Mouse (Mus musculus): ENCODE results near the gene Ms4a4b. TPM values are rescaled to one million over a fixed set of nuclear protein-coding genes. Genes with fewer than 3 reads are reported as not detected.
"Not testable (repeated sequence)": the region's sequence is repeated elsewhere in the genome, so short reads cannot be mapped to it uniquely, and the experiment has no call there.

Ms4a4b gene
- total RNA-seq, 2 experiments from 2014 or later = 6.5 to 7.5 TPM

DNA sequence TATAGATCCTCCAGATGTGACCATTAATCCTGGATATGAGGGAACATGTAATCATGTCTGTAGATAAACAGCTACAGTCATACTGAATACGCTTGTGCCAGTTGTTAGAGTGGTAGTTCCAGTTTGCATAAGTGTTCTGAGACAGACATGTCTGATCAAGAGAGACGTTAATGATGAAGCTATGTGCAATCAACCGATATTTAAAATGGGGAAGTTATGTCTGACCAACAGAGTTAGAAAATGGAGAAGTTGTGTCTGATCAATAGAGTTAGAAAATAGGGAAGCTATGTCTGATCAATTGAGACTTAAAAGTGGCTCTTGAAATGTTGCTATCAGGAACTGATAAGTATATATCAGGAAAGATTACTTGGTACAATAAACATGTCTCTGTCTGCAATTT, 41.9 kb downstream of the Ms4a4b start:
- ATAC-seq (replicated peaks; ENCODE audit: low FRiP score, poor library complexity, severe bottlenecking) = no peak

DNA sequence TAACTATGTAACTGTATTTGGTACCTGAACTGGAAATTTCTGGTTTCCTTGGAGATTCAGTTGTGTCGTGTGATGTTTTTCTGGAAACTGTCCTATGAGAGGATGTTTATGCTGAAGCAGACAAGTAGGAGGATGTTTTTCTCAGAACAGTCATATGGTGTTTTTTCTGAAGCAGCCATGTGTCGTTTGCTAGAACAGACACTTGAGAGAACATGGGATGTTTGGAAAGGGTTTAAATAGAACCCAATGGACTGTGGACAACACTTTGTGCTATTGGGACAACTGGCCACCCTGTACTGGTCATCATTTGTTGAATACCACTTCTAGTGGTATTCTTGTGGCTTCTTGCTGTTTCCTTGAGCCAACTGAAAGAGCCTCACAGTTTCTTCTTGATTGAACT, 42.4 kb downstream of the Ms4a4b start, which contains the start of gene Gm8369:
Gm8369 (plus strand) TSS at position 193 of the 400 bp plus-strand sequence.
- no peak for ATAC-seq (replicated peaks; ENCODE audit: low FRiP score, poor library complexity, severe bottlenecking)

DNA sequence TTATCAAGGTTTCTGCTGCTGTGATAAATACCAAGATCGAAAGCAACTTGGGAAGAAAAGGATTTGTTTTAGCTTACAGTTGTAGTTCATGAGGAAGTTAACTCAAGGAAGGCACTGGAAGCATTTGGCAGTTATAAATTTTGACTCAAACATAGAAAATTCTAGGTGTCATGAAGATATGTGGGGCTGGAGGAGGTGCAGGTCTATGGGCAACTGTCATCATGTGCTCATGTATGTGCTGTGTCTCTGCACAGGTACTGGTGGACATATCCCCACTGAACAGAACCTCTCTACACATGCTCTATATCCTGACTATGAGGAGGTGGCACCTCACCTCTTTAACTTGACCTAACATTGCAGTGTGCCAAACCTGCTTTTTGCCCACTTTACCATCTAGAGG, 43.2 kb downstream of the Ms4a4b start:
- ATAC-seq (replicated peaks; ENCODE audit: low FRiP score, poor library complexity, severe bottlenecking) = no peak

DNA sequence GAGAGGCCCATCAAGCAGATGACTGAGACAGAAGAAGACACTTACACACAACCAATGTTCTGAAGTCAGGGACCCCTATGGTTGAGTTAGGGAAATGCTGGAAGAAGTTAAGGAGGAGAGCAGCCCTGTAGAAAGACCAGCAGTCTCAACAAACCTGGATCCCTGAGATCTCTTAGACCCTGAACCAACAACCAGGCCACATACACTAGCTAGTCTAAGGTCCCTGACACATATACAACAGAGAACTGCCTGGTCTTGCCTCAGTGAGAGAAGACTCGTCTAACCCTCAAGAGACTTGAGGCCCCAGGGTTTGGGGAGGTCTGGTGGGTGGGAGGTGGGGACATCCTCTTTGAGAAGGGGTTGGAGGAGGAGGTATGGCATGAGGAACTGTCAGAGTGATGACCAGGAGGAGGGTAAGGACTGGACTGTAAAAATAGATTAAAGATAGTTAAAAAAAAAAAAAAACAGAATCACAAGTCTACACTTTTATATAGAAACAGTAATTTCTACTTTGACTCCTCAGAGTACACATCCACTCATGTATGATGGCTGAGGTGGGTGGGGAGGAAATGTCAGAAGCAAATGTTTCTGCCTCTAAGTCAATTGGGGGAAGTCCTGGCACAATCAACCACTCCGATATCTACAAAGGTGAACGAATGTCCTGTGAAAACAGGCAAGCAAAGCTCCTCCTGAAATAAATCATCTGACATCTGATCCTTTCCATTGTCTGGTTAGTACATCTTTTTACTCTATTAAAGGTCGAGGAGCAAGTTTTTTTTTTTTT, 48.2 kb downstream of the Ms4a4b start:
- ATAC-seq (replicated peaks; ENCODE audit: low FRiP score, poor library complexity, severe bottlenecking) = no peak

DNA sequence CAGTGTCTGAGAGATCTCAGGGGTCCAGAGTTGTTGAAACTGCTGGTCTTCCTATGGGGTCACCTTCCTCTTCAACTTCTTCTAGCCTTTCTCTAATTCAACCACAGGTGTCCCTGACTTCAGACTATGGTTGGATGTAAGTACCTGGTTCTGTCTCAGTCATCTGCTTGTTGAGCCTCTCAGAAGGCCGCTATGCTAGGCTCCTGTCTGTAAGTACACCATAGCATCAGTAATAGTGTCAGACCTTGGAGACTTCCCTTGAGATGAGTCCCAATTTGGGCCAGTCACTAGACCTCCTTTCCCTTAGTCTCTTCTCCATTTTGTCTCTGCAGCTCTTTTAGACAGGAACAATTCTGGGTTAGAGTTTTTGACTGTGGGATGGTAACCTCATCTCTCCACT, 49.3 kb downstream of the Ms4a4b start:
- ATAC-seq (replicated peaks; ENCODE audit: low FRiP score, poor library complexity, severe bottlenecking) = no peak

DNA sequence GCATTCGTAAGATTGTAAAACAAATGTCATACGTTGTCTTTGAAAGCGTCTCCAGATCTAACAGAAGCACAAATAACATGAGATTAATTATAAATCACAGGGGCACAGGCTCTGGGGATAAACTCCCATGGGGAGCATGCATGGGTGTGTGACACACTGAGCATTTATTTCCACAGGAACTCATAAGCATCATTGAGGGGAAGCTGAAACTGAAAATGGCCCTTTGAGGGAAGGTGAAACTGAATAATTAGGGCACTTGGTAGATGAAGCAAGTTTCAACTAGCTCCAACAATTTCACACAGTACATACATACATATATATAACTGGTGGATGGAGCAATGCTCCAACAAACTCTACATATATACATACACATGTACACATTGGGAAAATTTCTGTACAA, 51.2 kb downstream of the Ms4a4b start:
- ATAC-seq (replicated peaks; ENCODE audit: low FRiP score, poor library complexity, severe bottlenecking) = no peak

DNA sequence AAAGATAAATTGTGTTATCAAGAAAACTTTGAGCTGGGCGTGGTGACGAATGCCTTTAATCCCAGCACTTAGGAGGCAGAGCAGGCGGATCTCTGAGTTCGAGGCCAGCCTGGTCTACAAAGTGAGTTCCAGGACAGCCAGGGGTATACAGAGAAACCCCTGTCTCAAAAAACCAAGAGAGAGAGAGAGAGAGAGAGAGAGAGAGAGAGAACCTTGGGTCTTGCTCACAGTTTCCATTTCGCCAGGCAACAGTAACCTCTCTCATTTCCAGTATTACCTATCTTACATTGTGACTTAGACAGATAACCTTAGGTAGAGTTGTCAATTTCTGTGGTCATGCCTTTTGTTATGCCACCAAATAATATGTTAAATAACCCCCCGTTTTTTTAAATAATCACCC, 53.0 kb downstream of the Ms4a4b start:
- ATAC-seq (replicated peaks; ENCODE audit: low FRiP score, poor library complexity, severe bottlenecking) = no peak

DNA sequence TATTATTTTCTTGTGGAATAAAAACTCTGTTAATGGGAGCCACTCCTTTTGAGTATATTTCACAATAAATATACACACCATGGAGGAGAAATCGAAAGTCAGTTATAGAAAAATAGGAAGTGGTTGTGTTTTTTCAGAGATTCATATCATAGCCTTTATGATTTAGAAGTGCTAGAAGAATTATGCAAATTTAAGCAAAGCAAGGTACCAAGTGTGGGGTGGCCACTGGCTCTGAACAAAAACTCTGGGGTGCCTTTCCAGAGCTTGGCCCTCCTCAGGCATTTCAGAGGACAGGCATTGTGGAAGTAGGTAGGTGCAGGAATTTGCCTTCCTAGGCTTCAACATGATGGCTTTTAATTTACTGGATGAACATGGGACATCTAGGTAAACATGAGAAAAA, 53.9 kb downstream of the Ms4a4b start:
- not testable (repeated sequence) for ATAC-seq (replicated peaks; ENCODE audit: low FRiP score, poor library complexity, severe bottlenecking)

DNA sequence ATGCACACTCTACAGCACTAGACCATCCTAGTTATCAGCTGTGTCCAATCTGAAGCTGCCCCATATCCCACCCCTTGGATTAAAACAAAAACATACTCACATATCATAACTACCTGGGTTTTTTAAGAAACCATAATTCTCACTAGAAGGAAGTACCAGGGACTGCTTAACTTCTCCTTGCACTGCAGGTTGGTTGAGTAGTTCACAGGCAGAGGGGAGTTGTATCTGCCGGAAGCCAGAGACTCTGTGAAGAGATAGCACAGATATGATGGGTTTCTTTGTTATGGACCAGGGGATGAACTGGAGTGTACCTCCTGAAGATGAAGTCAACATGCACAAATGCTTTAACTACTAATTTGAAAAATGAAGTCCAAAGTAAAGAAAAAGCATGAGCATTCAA, 57.4 kb downstream of the Ms4a4b start:
- no peak for ATAC-seq (replicated peaks; ENCODE audit: low FRiP score, poor library complexity, severe bottlenecking)

DNA sequence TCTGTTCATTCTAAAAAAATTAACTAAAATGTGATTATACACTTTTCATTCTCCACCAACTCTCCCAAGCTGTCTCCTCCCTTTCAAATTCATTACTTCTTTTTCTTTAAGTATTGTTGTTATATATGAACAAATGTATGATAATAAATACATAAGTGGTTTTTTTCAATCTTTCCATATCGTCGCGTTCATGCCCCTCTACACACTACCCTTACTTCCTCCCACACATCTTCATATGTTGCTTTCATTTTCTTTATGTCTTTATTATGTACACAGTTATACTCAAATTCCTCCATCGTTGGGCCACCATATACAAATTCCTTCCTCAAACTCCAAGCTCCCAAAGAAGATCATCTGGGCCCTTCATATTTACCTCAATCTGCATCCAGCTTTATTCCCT, 58.0 kb downstream of the Ms4a4b start:
- ATAC-seq (replicated peaks; ENCODE audit: low FRiP score, poor library complexity, severe bottlenecking) = no peak

DNA sequence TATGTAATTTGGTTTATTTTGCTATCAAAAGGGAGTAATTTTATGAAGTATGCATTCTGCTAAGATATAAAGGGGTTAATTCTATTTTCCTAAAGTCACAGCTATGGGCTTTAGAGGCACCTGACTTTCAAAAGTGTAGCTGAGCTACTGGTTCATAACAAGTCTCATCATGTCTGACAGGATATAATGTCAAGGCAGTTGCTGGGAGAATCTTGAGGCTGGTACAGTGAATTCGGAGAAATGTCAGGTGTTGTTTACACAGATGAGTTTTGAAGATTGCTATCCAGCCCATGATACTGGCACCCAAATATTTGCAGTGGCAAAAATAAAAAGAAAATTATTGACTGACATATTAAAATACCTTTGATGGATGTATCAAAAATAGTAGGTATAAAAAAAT, 61.5 kb downstream of the Ms4a4b start:
- ATAC-seq (replicated peaks; ENCODE audit: low FRiP score, poor library complexity, severe bottlenecking) = no peak

DNA sequence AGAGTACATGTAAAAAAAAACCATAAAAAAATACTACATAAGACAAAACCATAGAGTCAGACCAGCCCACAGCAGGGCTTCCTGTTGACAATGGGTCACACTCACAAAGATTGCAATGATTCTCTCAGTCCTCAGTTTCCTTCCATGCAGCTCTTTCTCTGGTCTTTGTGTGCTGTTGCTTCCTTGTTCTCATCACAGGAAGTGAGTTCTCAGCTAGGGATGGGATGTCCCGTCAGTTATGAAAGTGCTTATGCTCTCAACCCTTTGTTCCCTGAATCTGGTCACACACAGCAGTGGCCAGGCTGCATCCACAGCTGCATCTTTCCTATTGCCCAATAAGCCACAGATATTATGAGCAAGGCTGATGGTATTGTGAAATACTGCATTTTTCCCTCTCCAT, 70.1 kb downstream of the Ms4a4b start:
- ATAC-seq (replicated peaks; ENCODE audit: low FRiP score, poor library complexity, severe bottlenecking) = no peak

DNA sequence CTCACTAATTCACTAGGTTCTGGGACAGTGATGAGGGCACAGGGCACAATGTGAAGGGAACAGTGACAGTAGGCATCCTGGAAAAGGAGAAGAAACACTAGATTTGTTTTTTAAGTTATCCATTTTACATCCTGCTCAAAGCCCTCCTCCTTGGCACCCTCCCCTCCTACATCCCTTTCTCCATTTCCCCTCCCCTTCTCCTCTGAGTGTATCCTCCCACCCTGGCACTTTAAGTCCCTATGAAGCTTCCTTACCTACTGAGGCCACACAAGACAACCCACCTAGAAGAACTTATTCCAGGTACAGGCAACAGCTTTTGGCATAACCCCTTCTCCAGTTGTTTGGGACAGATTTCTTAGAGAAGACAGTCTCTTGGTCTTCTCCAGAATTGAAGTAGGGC, 72.9 kb downstream of the Ms4a4b start, which contains the start of gene Ms4a6b:
Ms4a6b (plus strand) TSS at position 267 of the 400 bp plus-strand sequence.
- ATAC-seq (replicated peaks; ENCODE audit: low FRiP score, poor library complexity, severe bottlenecking) = no peak

Other genes starting within 250 kb of the Ms4a4b start
- not detected in 2 replicates for gene Ms4a13, start 246.8 kb upstream of the Ms4a4b start, total RNA-seq (2015; ENCODE audit: low replicate concordance)
- 0.60 TPM in 1 of 2 replicates, not detected in the other for gene Ms4a13, start 246.8 kb upstream of the Ms4a4b start, total RNA-seq (2017; ENCODE audit: low replicate concordance)
- gene Ms4a12, start 211.1 kb upstream of the Ms4a4b start, total RNA-seq (2015; ENCODE audit: low replicate concordance) = not detected in 2 replicates
- not detected in 2 replicates for gene Ms4a12, start 211.1 kb upstream of the Ms4a4b start, total RNA-seq (2017; ENCODE audit: low replicate concordance)
- not detected in 2 replicates for gene Ms4a1, start 177.3 kb upstream of the Ms4a4b start, total RNA-seq (2015; ENCODE audit: low replicate concordance)
- gene Ms4a1, start 177.3 kb upstream of the Ms4a4b start, total RNA-seq (2017; ENCODE audit: low replicate concordance) = 0.60 TPM in 1 of 2 replicates, not detected in the other
- gene Ms4a5, start 159.7 kb upstream of the Ms4a4b start, total RNA-seq (2015; ENCODE audit: low replicate concordance) = not detected in 2 replicates
- gene Ms4a5, start 159.7 kb upstream of the Ms4a4b start, total RNA-seq (2017; ENCODE audit: low replicate concordance) = not detected in 2 replicates
- not detected in 2 replicates for gene Ms4a14, start 129.1 kb upstream of the Ms4a4b start, total RNA-seq (2015; ENCODE audit: low replicate concordance)
- 0.26 TPM in 1 of 2 replicates, not detected in the other for gene Ms4a14, start 129.1 kb upstream of the Ms4a4b start, total RNA-seq (2017; ENCODE audit: low replicate concordance)
- gene Ms4a7, start 107.4 kb upstream of the Ms4a4b start, total RNA-seq (2015; ENCODE audit: low replicate concordance) = 3.3 TPM in 1 of 2 replicates, not detected in the other
- 8.4 and 23.1 TPM in 2 replicates for gene Ms4a7, start 107.4 kb upstream of the Ms4a4b start, total RNA-seq (2017; ENCODE audit: low replicate concordance)
- gene Ms4a4a, start 68.0 kb upstream of the Ms4a4b start, total RNA-seq (2015; ENCODE audit: low replicate concordance) = 7.9 TPM in 1 of 2 replicates, not detected in the other
- gene Ms4a4a, start 68.0 kb upstream of the Ms4a4b start, total RNA-seq (2017; ENCODE audit: low replicate concordance) = not detected in 2 replicates
- 13.0 and 20.8 TPM in 2 replicates for gene Ms4a4c, start 38.8 kb upstream of the Ms4a4b start, total RNA-seq (2015; ENCODE audit: low replicate concordance)
- 17.3 and 17.6 TPM in 2 replicates for gene Ms4a4c, start 38.8 kb upstream of the Ms4a4b start, total RNA-seq (2017; ENCODE audit: low replicate concordance)
- gene Ms4a6c, start 25.8 kb downstream of the Ms4a4b start, total RNA-seq (2015; ENCODE audit: low replicate concordance) = 39.6 and 40.1 TPM in 2 replicates
- 22.8 and 32.6 TPM in 2 replicates for gene Ms4a6c, start 25.8 kb downstream of the Ms4a4b start, total RNA-seq (2017; ENCODE audit: low replicate concordance)
- 1.3 and 14.4 TPM in 2 replicates for gene Gm8369, start 42.4 kb downstream of the Ms4a4b start, total RNA-seq (2015; ENCODE audit: low replicate concordance)
- not detected in 2 replicates for gene Gm8369, start 42.4 kb downstream of the Ms4a4b start, total RNA-seq (2017; ENCODE audit: low replicate concordance)
- 16.3 and 30.7 TPM in 2 replicates for gene Ms4a6b, start 73.0 kb downstream of the Ms4a4b start, total RNA-seq (2015; ENCODE audit: low replicate concordance)
- 6.0 and 12.7 TPM in 2 replicates for gene Ms4a6b, start 73.0 kb downstream of the Ms4a4b start, total RNA-seq (2017; ENCODE audit: low replicate concordance)
- gene Ms4a4d, start 93.2 kb downstream of the Ms4a4b start, total RNA-seq (2015; ENCODE audit: low replicate concordance) = not detected in 2 replicates
- gene Ms4a4d, start 93.2 kb downstream of the Ms4a4b start, total RNA-seq (2017; ENCODE audit: low replicate concordance) = not detected in 2 replicates
- 2.5 and 8.4 TPM in 2 replicates for gene Ms4a6d, start 161.3 kb downstream of the Ms4a4b start, total RNA-seq (2015; ENCODE audit: low replicate concordance)
- 0.60 and 2.4 TPM in 2 replicates for gene Ms4a6d, start 161.3 kb downstream of the Ms4a4b start, total RNA-seq (2017; ENCODE audit: low replicate concordance)
- gene Ms4a2, start 180.2 kb downstream of the Ms4a4b start, total RNA-seq (2015; ENCODE audit: low replicate concordance) = 19.4 and 26.9 TPM in 2 replicates
- 17.3 and 30.1 TPM in 2 replicates for gene Ms4a2, start 180.2 kb downstream of the Ms4a4b start, total RNA-seq (2017; ENCODE audit: low replicate concordance)
- gene Ms4a3, start 197.3 kb downstream of the Ms4a4b start, total RNA-seq (2015; ENCODE audit: low replicate concordance) = 204 and 267 TPM in 2 replicates
- gene Ms4a3, start 197.3 kb downstream of the Ms4a4b start, total RNA-seq (2017; ENCODE audit: low replicate concordance) = 91.2 and 97.0 TPM in 2 replicates
- not detected in 2 replicates for gene Oosp2, start 217.0 kb downstream of the Ms4a4b start, total RNA-seq (2015; ENCODE audit: low replicate concordance)
- not detected in 2 replicates for gene Oosp2, start 217.0 kb downstream of the Ms4a4b start, total RNA-seq (2017; ENCODE audit: low replicate concordance)
- 2.7 TPM in 1 of 2 replicates, not detected in the other for gene Oosp1, start 247.6 kb downstream of the Ms4a4b start, total RNA-seq (2015; ENCODE audit: low replicate concordance)
- gene Oosp1, start 247.6 kb downstream of the Ms4a4b start, total RNA-seq (2017; ENCODE audit: low replicate concordance) = not detected in 2 replicates

Data from erythroblast, adult 5-6 weeks (primary cell).